Mouse (Mus musculus) olfactory bulb, adult 2 months (tissue): ENCODE results near the gene Sdk2.

Experiments
- CTCF ChIP-seq: fragments of 200-500 bp; IDR thresholded peaks from 2 replicates; pipeline ENCODE4 v1.5.1; 2012; ENCODE audit warnings: low read depth, mild to moderate bottlenecking, low read length, moderate library complexity; ENCODE audit not compliant: insufficient read depth
- POLR2A ChIP-seq: fragments of 200-500 bp; IDR thresholded peaks from 2 replicates; pipeline ENCODE4 v1.6.1; 2012; ENCODE audit warnings: mild to moderate bottlenecking, low read depth, low read length, moderate library complexity; ENCODE audit not compliant: insufficient read depth

- TF ChIP-seq CTCF (no peak), POLR2A (no peak)
Observed at GRCm38 (mm10) chr11:113971609-113972516, 95.0 kb downstream of the Sdk2 start.
